Mouse (Mus musculus) CH12.LX (cell line): ENCODE measurements around the gene Pusl1. TPM values are rescaled to one million over a fixed set of nuclear protein-coding genes. Genes with fewer than 3 reads are reported as not detected.

Experiments
- DNase-seq: peaks from one replicate; pipeline ENCODE4 v3.0.0-alpha.2; 2013; ENCODE audit errors: extremely low read depth
- H3K27ac ChIP-seq: 2 replicates; pipeline ENCODE4 v1.5.1; 2012; ENCODE audit warnings: low read depth, mild to moderate bottlenecking, control low read depth, moderate library complexity; ENCODE audit not compliant: insufficient read depth
- H3K27me3 ChIP-seq: replicated peaks from 2 replicates; pipeline ENCODE3; 2012; ENCODE audit warnings: inconsistent platforms
- H3K36me3 ChIP-seq, 2 experiments: replicated peaks in 1 of 2; 2 replicates each; pipeline versions ENCODE3 to v1.6.1; 2012; ENCODE audit warnings: inconsistent platforms in 1 of 2, low read length in 1 of 2, mild to moderate bottlenecking in 1 of 2, mixed read lengths in 1 of 2, moderate library complexity in 1 of 2; ENCODE audit not compliant: control insufficient read depth in 1 of 2, insufficient read depth in 1 of 2
- H3K4me1 ChIP-seq, 2 experiments: 2 replicates each; pipeline ENCODE4 v1.6.1; 2012; ENCODE audit warnings: inconsistent platforms in 1 of 2, moderate library complexity in 1 of 2; ENCODE audit not compliant: insufficient read depth in 2 of 2, control insufficient read depth in 1 of 2
- H3K4me2 ChIP-seq: 2 replicates; pipeline ENCODE4 v1.6.1; 2012; ENCODE audit warnings: low read depth, mild to moderate bottlenecking, control low read depth; ENCODE audit not compliant: poor library complexity, insufficient read depth, severe bottlenecking
- H3K4me3 ChIP-seq, 3 experiments: fragments of 150-350 bp in 1 of 3; sonication (generic) in 1 of 3; replicated peaks in 1 of 3; 2 replicates each; pipeline versions ENCODE3 to v1.5.1; 2011 to 2012; ENCODE audit warnings: low read depth in 2 of 3, low read length in 2 of 3, mild to moderate bottlenecking in 2 of 3, moderate library complexity in 2 of 3, control low read depth in 1 of 3, improper control_type of control experiment in 1 of 3, inconsistent platforms in 1 of 3, mixed read lengths in 1 of 3; ENCODE audit not compliant: poor library complexity in 1 of 3
- H3K79me2 ChIP-seq: replicated peaks from 2 replicates; pipeline ENCODE4 v1.6.1; 2012; ENCODE audit warnings: mild to moderate bottlenecking, moderate library complexity; ENCODE audit not compliant: control insufficient read depth, poor library complexity, insufficient read depth, severe bottlenecking; ENCODE audit errors: extremely low read depth
- H3K9ac ChIP-seq: 2 replicates; pipeline ENCODE4 v1.6.1; 2012; ENCODE audit warnings: low read depth, mild to moderate bottlenecking, control low read depth, moderate library complexity; ENCODE audit not compliant: insufficient read depth
- H3K9me3 ChIP-seq: replicated peaks from 2 replicates; pipeline ENCODE3; 2012; ENCODE audit warnings: low read length, inconsistent platforms, mixed read lengths
- BHLHE40 ChIP-seq: IDR thresholded peaks from 2 replicates; pipeline ENCODE4 v1.6.1; 2011; ENCODE audit warnings: mild to moderate bottlenecking, low read depth, low read length, improper control_type of control experiment
- CHD2 ChIP-seq: IDR thresholded peaks from 2 replicates; pipeline ENCODE4 v1.6.1; 2011; ENCODE audit warnings: low read length, improper control_type of control experiment
- CTCF ChIP-seq, 2 experiments: IDR thresholded peaks in 1 of 2; conservative IDR thresholded peaks in 1 of 2; 2 replicates each; pipeline ENCODE4 v1.5.1; 2011 to 2012; ENCODE audit warnings: low read depth in 2 of 2, low read length in 2 of 2, improper control_type of control experiment in 1 of 2, inconsistent platforms in 1 of 2, mild to moderate bottlenecking in 1 of 2, moderate library complexity in 1 of 2
- E2F4 ChIP-seq: IDR thresholded peaks from 2 replicates; pipeline ENCODE4 v1.6.1; 2011; ENCODE audit warnings: low read depth, low read length, improper control_type of control experiment; ENCODE audit not compliant: insufficient replicate concordance
- ELF1 ChIP-seq: IDR thresholded peaks from 2 replicates; pipeline ENCODE4 v1.6.1; 2014; ENCODE audit warnings: low read depth, mild to moderate bottlenecking, inconsistent platforms, low read length, improper control_type of control experiment
- EP300 ChIP-seq: IDR thresholded peaks from 2 replicates; pipeline ENCODE4 v1.6.1; 2011; ENCODE audit warnings: low read length, improper control_type of control experiment
- GABPA ChIP-seq: IDR thresholded peaks from 2 replicates; pipeline ENCODE4 v1.6.1; 2012; ENCODE audit warnings: low read depth, low read length, improper control_type of control experiment, inconsistent platforms; ENCODE audit not compliant: insufficient replicate concordance
- HCFC1 ChIP-seq: IDR thresholded peaks from 2 replicates; pipeline ENCODE4 v1.6.1; 2012; ENCODE audit warnings: low read depth, mild to moderate bottlenecking, inconsistent platforms, low read length, improper control_type of control experiment
- IRF4 ChIP-seq: IDR thresholded peaks from 2 replicates; pipeline ENCODE4 v1.6.1; 2014; ENCODE audit warnings: low read depth, mild to moderate bottlenecking, inconsistent platforms, low read length, improper control_type of control experiment
- KAT2A ChIP-seq: IDR thresholded peaks from 2 replicates; pipeline ENCODE4 v1.6.1; 2012; ENCODE audit warnings: low read length, improper control_type of control experiment, inconsistent platforms; ENCODE audit not compliant: insufficient replicate concordance
- MAFK ChIP-seq: IDR thresholded peaks from 2 replicates; pipeline ENCODE4 v1.6.1; 2011; ENCODE audit warnings: low read length, improper control_type of control experiment; ENCODE audit not compliant: insufficient replicate concordance
- MAX ChIP-seq: IDR thresholded peaks from 2 replicates; pipeline ENCODE4 v1.6.1; 2011; ENCODE audit warnings: low read length, improper control_type of control experiment
- MAZ ChIP-seq: IDR thresholded peaks from 2 replicates; pipeline ENCODE4 v1.6.1; 2012; ENCODE audit warnings: low read depth, mild to moderate bottlenecking, inconsistent platforms, low read length, improper control_type of control experiment, moderate library complexity
- MXI1 ChIP-seq: IDR thresholded peaks from 2 replicates; pipeline ENCODE4 v1.6.1; 2011; ENCODE audit warnings: mild to moderate bottlenecking, low read depth, low read length, improper control_type of control experiment
- MYC ChIP-seq: IDR thresholded peaks from 2 replicates; pipeline ENCODE4 v1.6.1; 2011; ENCODE audit warnings: low read depth, mild to moderate bottlenecking, improper control_type of control experiment, low read length
- NRF1 ChIP-seq: IDR thresholded peaks from 2 replicates; pipeline ENCODE4 v1.6.1; 2014; ENCODE audit warnings: low read depth, mild to moderate bottlenecking, inconsistent platforms, low read length, improper control_type of control experiment, moderate library complexity
- PAX5 ChIP-seq: IDR thresholded peaks from 2 replicates; pipeline ENCODE4 v1.6.1; 2012; ENCODE audit warnings: low read length, inconsistent platforms, mixed read lengths
- POLR2A ChIP-seq: IDR thresholded peaks from 2 replicates; pipeline ENCODE4 v1.6.1; 2011; ENCODE audit warnings: low read depth, mild to moderate bottlenecking, improper control_type of control experiment, low read length
- RCOR1 ChIP-seq: conservative IDR thresholded peaks from 2 replicates; pipeline ENCODE4 v1.6.1; 2012; ENCODE audit warnings: low read depth, mild to moderate bottlenecking, inconsistent platforms, low read length, improper control_type of control experiment
- SMC3 ChIP-seq: IDR thresholded peaks from 2 replicates; pipeline ENCODE4 v1.6.1; 2011; ENCODE audit warnings: low read depth, low read length, improper control_type of control experiment
- UBTF ChIP-seq: IDR thresholded peaks from 2 replicates; pipeline ENCODE4 v1.6.1; 2012; ENCODE audit warnings: low read depth, mild to moderate bottlenecking, inconsistent platforms, low read length, improper control_type of control experiment, moderate library complexity
- USF1 ChIP-seq: IDR thresholded peaks from 2 replicates; pipeline ENCODE4 v1.6.1; 2014; ENCODE audit warnings: low read depth, mild to moderate bottlenecking, inconsistent platforms, low read length, improper control_type of control experiment
- ZKSCAN1 ChIP-seq: IDR thresholded peaks from 2 replicates; pipeline ENCODE4 v1.6.1; 2012; ENCODE audit warnings: low read depth, inconsistent platforms, low read length, improper control_type of control experiment, borderline replicate concordance
- dilution Hi-C: fragments of 300-500 bp; cut with MboI; formaldehyde crosslinking; loops from 2 replicates; pipeline ENCODE4 v1.14.3; 2020; ENCODE audit warnings: low sequenced_read_pairs; ENCODE audit not compliant: extremely low pct_unique_long_range_greater_than_20kb, extremely low pct_ligation_motif_present
- in situ Hi-C: fragments of 300-500 bp; cut with MboI; formaldehyde crosslinking; loops from 3 replicates; pipeline ENCODE4 v1.14.3; 2019; ENCODE audit warnings: low sequenced_read_pairs, low pct_ligation_motif_present, low pct_unique_long_range_greater_than_20kb, mixed read lengths
- polyA plus RNA-seq: library from polyadenylated mRNA; unstranded; fragments of >175 nt; gene quantifications from 2 replicates; pipeline ENCODE4 v1.2.1, GENCODE M21; 2012; ENCODE audit warnings: low read depth; ENCODE audit not compliant: insufficient read length
- total RNA-seq, 2 experiments: library from RNA; depleted of rRNA; stranded (reverse); fragments of 300-350 nt in 1 of 2; fragments of >200 nt in 1 of 2; gene quantifications; 2 replicates each; pipeline ENCODE4 v1.2.3; 2012 to 2014

The Pusl1 gene
- total and polyA plus RNA-seq, 3 experiments = 32.1 to 45.7 (median 37.5) TPM

- H3K79me2 ChIP-seq = no peaks in the 10 kb centered on the region
- H3K27ac ChIP-seq = no peak overlapping the region
- H3K27me3 ChIP-seq = no peaks in the 10 kb centered on the region
- dilution Hi-C loops = no loop called here
- peaks cover 17 to 23% of the 10 kb centered on the region in 2 experiments for H3K36me3 ChIP-seq
- in situ Hi-C loops = no loop called here
- H3K4me3 ChIP-seq = peak overlapping the region in 1 of 3 experiments; percentile 76
- H3K4me2 ChIP-seq = peak overlapping the region; percentile 90
- TF ChIP-seq SMC3 = peak; percentile 23
- 0 out of 2 replicates have a peak, but pooled peaks have one; percentile 23 for TF ChIP-seq MAZ
- TF ChIP-seq GABPA = no peak
- TF ChIP-seq ELF1 = no peak
- TF ChIP-seq RCOR1 = no peak
- no peak for TF ChIP-seq MAFK
- TF ChIP-seq EP300 = no peak
- peak in 1 of 2 experiments; percentile 53; a peak in 2 of 4 replicates for TF ChIP-seq CTCF (conservative IDR thresholded peaks at IDR 0.05 in 1 of 2, IDR thresholded peaks at IDR 0.05 in 1 of 2; ENCODE audit: low read depth in 2 of 2, low read length in 2 of 2)
- TF ChIP-seq E2F4 = no peak
- TF ChIP-seq, all 38 proteins: peak for 3
- no peak for DNase-seq
- Histone ChIP-seq H3K9ac (peak overlapping the region; percentile 71; the same call in 1 of the 2 replicates), H3K4me1 (peaks cover 18 to 28% of the 10 kb centered on the region in 2 experiments), H3K9me3 (peaks cover 3% of the 10 kb centered on the region)
Observed at GRCm38 (mm10) chr4:155841003-155841454, 50.6 kb downstream of the Pusl1 start.

- no peaks in the 10 kb centered on the region for H3K27me3 ChIP-seq
- H3K4me1 ChIP-seq = peaks cover 18 to 28% of the 10 kb centered on the region in 2 experiments
- no peaks in the 10 kb centered on the region for H3K79me2 ChIP-seq
- DNase-seq = no peak
- dilution Hi-C loops = no loop called here
- peaks cover 3% of the 10 kb centered on the region for H3K9me3 ChIP-seq
- peak overlapping the region; percentile 65; the same call in 1 of the 2 replicates for H3K27ac ChIP-seq
- peaks cover 17 to 23% of the 10 kb centered on the region in 2 experiments for H3K36me3 ChIP-seq
- in situ Hi-C loops = no loop called here
- H3K4me2 ChIP-seq = peak overlapping the region; percentile 90
- peak overlapping the region; percentile 43 to 76 (median 68) for H3K4me3 ChIP-seq
- TF ChIP-seq PAX5 (no peak), CHD2 (no peak), MAX (no peak), MXI1 (no peak), ELF1 (no peak), MYC (no peak), POLR2A (no peak), ZKSCAN1 (no peak), UBTF (no peak), USF1 (no peak), HCFC1 (no peak), SMC3 (no peak), BHLHE40 (no peak), KAT2A (no peak), GABPA (no peak), EP300 (no peak), NRF1 (no peak), IRF4 (no peak)
- H3K9ac ChIP-seq = peak overlapping the region; percentile 71
Observed at GRCm38 (mm10) chr4:155840076-155841002, 51.2 kb downstream of the Pusl1 start.
